Mouse (Mus musculus) stomach, postnatal 0 days (tissue): Measurements from ENCODE around the gene Sap30l. TPM values are rescaled to one million over a fixed set of nuclear protein-coding genes. Genes with fewer than 3 reads are reported as not detected.

Source experiments
- ATAC-seq: fragments of 200-750 bp; cut with Nextera tagmentation; 2 replicates; pipeline ENCODE4 v1.8.0; 2017; ENCODE audit not compliant: low FRiP score, low TSS enrichment
- DNase-seq: peaks from one replicate; pipeline ENCODE4 v3.0.0-alpha.2; 2016; ENCODE audit warnings: low spot score
- H3K27ac ChIP-seq: fragments of 300-500 bp; sonication (generic); replicated peaks from 2 replicates; pipeline ENCODE4 v1.5.1; 2014; ENCODE audit warnings: mild to moderate bottlenecking, control low read depth
- H3K27me3 ChIP-seq: fragments of 300-500 bp; sonication (generic); 2 replicates; pipeline ENCODE4 v1.6.1; 2014; ENCODE audit warnings: low read length; ENCODE audit not compliant: control insufficient read depth, insufficient read depth
- H3K36me3 ChIP-seq: fragments of 300-500 bp; sonication (generic); 2 replicates; pipeline ENCODE4 v1.6.1; 2014; ENCODE audit warnings: low read length, mixed read lengths; ENCODE audit not compliant: control insufficient read depth, insufficient read depth
- H3K4me1 ChIP-seq: fragments of 300-500 bp; sonication (generic); replicated peaks from 2 replicates; pipeline ENCODE4 v1.6.1; 2014; ENCODE audit warnings: antibody characterized with exemption; ENCODE audit not compliant: control insufficient read depth, insufficient read depth
- H3K4me2 ChIP-seq: fragments of 300-500 bp; sonication (generic); replicated peaks from 2 replicates; pipeline ENCODE4 v1.6.1; 2014; ENCODE audit warnings: low read depth, mild to moderate bottlenecking, control low read depth, moderate library complexity
- H3K4me3 ChIP-seq: fragments of 300-500 bp; sonication (generic); 2 replicates; pipeline ENCODE4 v1.5.1; 2014; ENCODE audit warnings: low read depth, low read length, control low read depth
- H3K9ac ChIP-seq: fragments of 300-500 bp; sonication (generic); 2 replicates; pipeline ENCODE4 v1.6.1; 2014; ENCODE audit warnings: mild to moderate bottlenecking, low read length, control low read depth, mixed read lengths
- H3K9me3 ChIP-seq: fragments of 300-500 bp; sonication (generic); 2 replicates; pipeline ENCODE4 v1.6.1; 2016; ENCODE audit warnings: low read length; ENCODE audit not compliant: control insufficient read depth
- CTCF ChIP-seq: IDR thresholded peaks from 2 replicates; pipeline ENCODE4 v1.5.1; 2016; ENCODE audit warnings: antibody characterized with exemption, low read depth, mild to moderate bottlenecking, moderate library complexity
- EP300 ChIP-seq: optimal IDR thresholded peaks from 2 replicates; pipeline ENCODE3; 2016; ENCODE audit warnings: antibody characterized with exemption
- WGBS: fragments of 180-500 bp; shearing (Covaris S2); extraction: QIAGEN DNeasy Blood & Tissue Kit; methylation state at CpG from one replicate; pipeline ENCODE4 v1.1.7; 2014; 5-methylcytosine and 5-hydroxymethylcytosine counted together
- polyA plus RNA-seq: library from polyadenylated mRNA; unstranded; fragments of >200 nt; fragmentation: Nextera tagmentation; extraction: Ambion mirVana; gene quantifications from 2 replicates; pipeline ENCODE4 v1.2.1, GENCODE M21; 2015

The Sap30l gene
- 8.7 TPM in 2 replicates for polyA plus RNA-seq

DNA sequence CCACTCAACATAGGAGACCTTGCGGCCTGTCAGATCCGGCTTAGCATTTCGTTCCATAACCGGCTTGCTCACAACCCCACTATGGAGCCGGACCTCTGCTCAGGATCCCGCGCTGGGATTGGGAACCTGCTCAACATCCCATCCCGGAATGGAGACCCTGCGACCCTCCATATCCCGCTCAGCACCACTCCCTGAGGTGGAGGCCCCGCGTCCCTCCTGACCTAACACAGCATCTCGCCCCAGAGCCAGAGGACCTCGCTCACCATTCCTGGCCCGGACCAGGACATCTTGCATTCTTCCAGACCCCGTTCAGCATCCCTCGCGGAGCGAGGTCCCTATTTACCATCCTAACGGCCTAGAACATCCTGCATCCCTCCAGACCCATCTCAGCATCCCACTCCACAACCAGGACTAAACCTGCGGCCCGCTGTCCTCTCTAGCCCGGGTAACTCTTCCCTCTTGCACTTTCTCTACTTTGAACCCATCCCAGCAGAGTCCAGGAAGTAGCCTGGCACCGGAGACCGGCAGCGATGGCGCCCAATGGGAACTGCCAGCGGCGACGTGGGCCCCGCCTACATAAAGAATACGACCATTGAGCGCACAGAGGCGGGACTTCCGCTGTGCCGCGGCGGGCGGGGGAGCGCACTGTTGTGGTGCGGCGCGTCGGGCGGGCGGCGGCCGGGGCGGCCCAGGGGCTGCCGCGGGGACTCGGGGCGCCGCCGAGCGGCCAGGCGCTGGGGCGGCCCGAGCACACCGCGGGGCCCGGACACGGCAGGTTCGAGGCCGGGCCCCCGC lies at the start of gene Sap30l:
Sap30l (plus strand) TSS at position 667 of the 795 bp plus-strand sequence.
- TF ChIP-seq CTCF (no peak), EP300 (no peak)
- ATAC-seq, result peak; percentile 98
- H3K4me3 ChIP-seq, result peak within 1 kb of the TSS; percentile 87
- no peaks in the 10 kb centered on the region for H3K36me3 ChIP-seq
- 0 out of 2 replicates have a peak, but pooled peaks cover 3% of the 10 kb centered on the region for H3K4me1 ChIP-seq
- DNase-seq, result peak; percentile 96
- H3K9ac ChIP-seq, result peak within 1 kb of the TSS; percentile 89
- H3K27me3 ChIP-seq, result no peaks in the 10 kb centered on the region
- H3K4me2 ChIP-seq, result peak within 1 kb of the TSS; percentile 93
- H3K27ac ChIP-seq, result peak within 1 kb of the TSS; percentile 84
- under 1% methylated on average over 50 of the region's 66 CpGs for WGBS
- H3K9me3 ChIP-seq, result no peaks in the 10 kb centered on the region

DNA sequence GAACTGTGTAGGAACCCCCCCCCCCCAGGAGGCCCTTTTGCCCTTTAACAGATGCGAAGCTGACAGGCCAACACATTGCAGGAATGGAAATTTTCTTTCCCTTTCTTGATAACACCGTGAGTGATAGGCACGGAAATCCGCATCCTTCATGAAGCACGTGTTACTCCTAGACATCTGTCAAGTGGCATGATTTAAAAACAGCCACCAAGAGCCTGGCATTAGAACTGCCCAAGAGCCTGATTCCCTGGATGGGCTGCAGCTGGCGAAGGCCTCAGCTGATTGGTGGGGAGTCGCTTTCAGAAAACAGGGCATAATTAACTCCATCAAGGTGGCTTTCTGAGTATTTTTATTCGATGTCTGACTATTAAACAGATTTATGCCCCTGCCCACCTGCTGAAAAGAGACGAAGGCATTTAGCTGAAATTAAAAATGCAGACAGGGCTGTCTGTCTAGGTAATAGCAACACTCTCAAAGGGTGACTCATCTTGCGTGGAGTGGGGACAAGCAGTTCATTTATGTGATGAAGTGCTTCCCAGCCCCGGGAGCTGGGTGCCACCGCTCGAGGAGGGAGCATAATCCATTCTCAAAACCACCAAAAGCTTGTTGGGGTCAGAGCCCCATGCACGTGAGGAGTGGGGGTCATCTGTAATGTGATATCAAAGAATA lies 47.8 kb upstream of the Sap30l start:
- 59% methylated on average over 14 of the region's 14 CpGs for WGBS
- no peak overlapping the region for H3K9ac ChIP-seq
- ATAC-seq (no peak), DNase-seq (no peak)
- H3K9me3 ChIP-seq, result no peaks in the 10 kb centered on the region
- no peak overlapping the region for H3K4me3 ChIP-seq
- TF ChIP-seq EP300, result no peak
- TF ChIP-seq CTCF, result no peak
- H3K4me2 ChIP-seq, result no peak overlapping the region
- no peaks in the 10 kb centered on the region for H3K36me3 ChIP-seq
- no peaks in the 10 kb centered on the region for H3K4me1 ChIP-seq
- H3K27ac ChIP-seq, result no peak overlapping the region
- H3K27me3 ChIP-seq, result no peaks in the 10 kb centered on the region

DNA sequence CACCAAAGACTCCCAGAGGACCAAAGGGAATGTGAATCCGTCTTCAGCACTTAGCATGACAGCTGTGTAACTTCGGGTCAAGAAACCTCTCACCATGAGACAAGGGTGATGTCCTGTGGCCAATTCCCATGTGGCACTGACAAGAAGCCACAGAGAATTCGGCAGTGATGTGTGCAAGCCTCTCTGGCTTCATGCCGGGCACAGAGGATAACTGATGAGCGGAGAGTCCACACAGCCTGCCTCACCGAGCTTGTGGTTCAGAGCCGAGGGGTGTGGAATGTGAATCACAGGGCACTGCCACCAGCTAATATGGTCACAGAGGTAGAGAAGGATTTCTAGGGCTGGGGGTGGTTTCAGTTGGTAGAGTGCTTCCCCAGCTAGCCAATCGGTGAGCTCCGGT lies 42.8 kb upstream of the Sap30l start:
- Histone ChIP-seq H3K36me3 (no peaks in the 10 kb centered on the region), H3K4me3 (no peak overlapping the region), H3K27ac (no peak overlapping the region), H3K9ac (no peak overlapping the region), H3K4me1 (no peaks in the 10 kb centered on the region), H3K27me3 (no peaks in the 10 kb centered on the region), H3K9me3 (no peaks in the 10 kb centered on the region), H3K4me2 (no peak overlapping the region)
- WGBS, result 72% methylated on average over 9 of the region's 9 CpGs
- ATAC-seq (no peak), DNase-seq (no peak)
- TF ChIP-seq EP300 (no peak), CTCF (no peak)

DNA sequence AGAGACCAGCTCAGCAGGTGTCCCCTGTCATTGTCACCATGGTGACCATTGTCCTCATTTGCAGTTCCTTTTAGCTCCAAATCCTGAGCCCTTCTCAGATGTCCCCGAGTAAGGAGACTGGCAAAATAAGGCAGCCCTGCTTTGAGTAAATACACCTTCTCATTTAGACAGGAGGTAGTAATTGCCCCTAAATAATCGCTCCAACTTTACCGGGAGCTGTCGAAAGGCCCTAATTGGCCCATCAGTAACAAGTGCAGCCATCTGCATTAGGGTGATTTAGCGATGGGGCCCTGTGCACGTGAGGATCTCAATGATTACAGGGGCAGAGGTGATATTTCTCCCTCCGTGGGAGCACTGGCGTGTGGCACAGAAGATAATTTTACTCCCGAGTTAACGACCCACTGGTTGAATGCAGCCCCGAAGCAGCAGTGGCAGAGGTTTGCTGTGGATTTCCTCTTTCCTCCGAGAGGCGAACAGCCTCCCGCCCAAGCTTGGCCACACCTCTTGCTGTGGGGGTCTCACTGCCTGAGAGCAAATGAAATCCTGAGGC lies 40.9 kb upstream of the Sap30l start:
- Histone ChIP-seq H3K36me3 (no peaks in the 10 kb centered on the region), H3K27ac (no peak overlapping the region), H3K9ac (no peak overlapping the region), H3K27me3 (no peaks in the 10 kb centered on the region), H3K4me1 (no peaks in the 10 kb centered on the region), H3K9me3 (no peaks in the 10 kb centered on the region), H3K4me3 (no peak overlapping the region), H3K4me2 (no peak overlapping the region)
- WGBS, result 33% methylated on average over 14 of the region's 14 CpGs
- no peak for TF ChIP-seq CTCF
- no peak for TF ChIP-seq EP300
- ATAC-seq (no peak), DNase-seq (no peak)

DNA sequence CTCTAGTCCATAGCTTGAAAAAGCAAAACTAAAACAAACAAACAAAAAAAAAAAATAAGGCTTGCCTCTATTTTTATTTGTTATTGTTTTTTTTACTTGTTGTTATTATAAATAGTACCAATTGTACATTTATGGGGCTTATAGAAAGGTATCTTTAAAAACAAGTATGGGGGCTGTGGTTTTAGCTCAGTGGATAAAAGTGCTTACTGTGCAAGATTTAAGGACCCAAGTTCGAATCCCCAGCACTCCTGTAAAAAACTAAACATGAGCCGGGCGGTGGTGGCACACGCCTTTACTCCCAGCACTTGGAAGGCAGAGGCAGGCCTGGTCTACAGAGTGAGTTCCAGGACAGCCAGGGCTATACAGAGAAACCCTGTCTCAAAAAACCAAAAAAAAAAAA lies 40.1 kb upstream of the Sap30l start:
- Histone ChIP-seq H3K9me3 (no peaks in the 10 kb centered on the region), H3K36me3 (no peaks in the 10 kb centered on the region), H3K27ac (no peak overlapping the region), H3K9ac (no peak overlapping the region), H3K4me3 (no peak overlapping the region), H3K4me1 (no peaks in the 10 kb centered on the region), H3K4me2 (no peak overlapping the region), H3K27me3 (no peaks in the 10 kb centered on the region)
- no peak for TF ChIP-seq EP300
- TF ChIP-seq CTCF, result no peak
- DNase-seq, result no peak
- 98% methylated on average over 4 of the region's 4 CpGs for WGBS
- ATAC-seq, result no peak
